Mouse (Mus musculus) embryo, embryonic 10.5 days (tissue): ENCODE data around the gene Tas2r125.
"Not testable (repeated sequence)": the region's sequence is repeated elsewhere in the genome, so short reads cannot be mapped to it uniquely, and the experiment has no call there.

Experiments
- DNase-seq: peaks from one replicate; pipeline ENCODE4 v3.0.0-alpha.2; 2015; ENCODE audit warnings: low spot score

Gene Tas2r125

DNA sequence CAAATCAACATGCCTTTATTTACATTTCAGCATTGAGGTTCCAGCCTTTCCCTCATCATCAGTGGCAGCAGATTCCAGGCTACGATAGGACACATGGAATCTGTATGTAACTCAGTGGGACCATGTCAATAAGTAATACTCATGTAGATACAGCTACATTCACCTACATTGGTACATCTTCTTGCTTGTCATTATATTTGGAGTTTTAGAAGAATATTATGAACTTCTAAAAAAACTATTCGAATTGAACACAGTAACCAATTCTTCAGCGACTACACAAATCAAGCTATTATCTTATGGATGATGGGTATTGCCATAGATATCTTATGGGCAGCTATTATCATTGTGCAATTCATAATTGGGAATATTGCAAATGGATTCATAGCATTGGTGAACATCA is at the start of gene Tas2r125:
TSS of gene Tas2r125 (plus strand) at position 301 of the 400 bp plus-strand sequence.
- no peak for DNase-seq

GRCm38 (mm10) chr6:132867708-132868107 is 41.7 kb upstream of the Tas2r125 start, which contains the start of gene Tas2r110:
Tas2r110 (plus strand) TSS chr6:132868008.
- no peak for DNase-seq

DNA sequence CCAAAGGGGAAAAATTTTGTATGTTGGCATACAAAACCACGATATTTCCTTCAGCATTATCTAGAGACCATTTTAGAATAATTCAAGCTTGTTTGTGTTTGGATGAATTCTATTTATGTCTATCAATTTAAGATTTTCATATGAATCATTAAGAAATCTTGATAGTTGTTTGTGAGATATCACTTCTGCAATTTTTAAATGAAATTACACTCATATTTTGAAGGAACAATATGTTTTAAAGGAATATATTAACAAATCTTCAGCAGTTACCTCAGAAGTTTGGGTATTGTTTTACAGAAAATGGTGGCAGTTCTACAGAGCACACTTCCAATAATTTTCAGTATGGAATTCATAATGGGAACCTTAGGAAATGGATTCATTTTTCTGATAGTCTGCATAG is 16.7 kb upstream of the Tas2r125 start, which contains the start of gene Tas2r113:
TSS of gene Tas2r113 (plus strand) at position 301 of the 400 bp plus-strand sequence.
- no peak for DNase-seq

DNA sequence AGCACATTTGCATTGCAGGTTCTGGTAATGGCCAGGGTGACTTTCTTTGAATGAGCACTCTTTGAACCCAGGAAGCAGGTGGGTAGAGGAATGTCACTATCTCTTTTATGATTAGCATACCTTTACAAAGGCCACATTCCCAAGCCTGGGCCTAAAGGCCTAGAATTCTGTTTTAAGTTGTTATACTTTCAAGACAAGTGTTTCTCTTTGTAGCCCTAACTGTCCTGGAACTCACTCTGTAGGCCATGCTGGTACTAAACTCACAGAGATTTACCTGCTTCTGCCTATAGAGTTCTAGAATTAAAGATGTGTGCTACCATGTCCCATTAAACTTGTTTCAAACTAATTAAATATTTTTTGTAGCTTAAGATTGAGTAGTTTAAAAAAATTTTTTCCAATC is 31.9 kb downstream of the Tas2r125 start:
- not testable (repeated sequence) for DNase-seq

DNA sequence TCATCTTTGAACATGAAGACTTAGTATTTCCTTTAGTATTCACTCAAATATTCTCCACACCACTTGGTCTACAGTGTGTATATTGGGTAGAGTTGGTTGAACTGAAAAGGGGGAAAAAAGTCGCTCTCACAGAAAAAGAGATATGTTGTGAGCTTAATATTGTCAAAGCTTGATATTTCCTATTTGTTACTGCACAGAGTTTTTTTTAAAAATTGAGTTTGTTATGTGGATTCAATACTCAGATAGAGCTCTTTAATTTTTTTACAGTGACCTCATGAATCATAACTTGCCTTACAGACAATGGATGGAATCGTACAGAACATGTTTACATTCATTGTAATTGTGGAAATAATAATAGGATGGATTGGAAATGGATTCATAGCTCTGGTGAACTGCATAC is 41.4 kb downstream of the Tas2r125 start, which contains the start of gene Tas2r129:
TSS of gene Tas2r129 (plus strand) at position 301 of the 400 bp plus-strand sequence.
- DNase-seq: no peak

DNA sequence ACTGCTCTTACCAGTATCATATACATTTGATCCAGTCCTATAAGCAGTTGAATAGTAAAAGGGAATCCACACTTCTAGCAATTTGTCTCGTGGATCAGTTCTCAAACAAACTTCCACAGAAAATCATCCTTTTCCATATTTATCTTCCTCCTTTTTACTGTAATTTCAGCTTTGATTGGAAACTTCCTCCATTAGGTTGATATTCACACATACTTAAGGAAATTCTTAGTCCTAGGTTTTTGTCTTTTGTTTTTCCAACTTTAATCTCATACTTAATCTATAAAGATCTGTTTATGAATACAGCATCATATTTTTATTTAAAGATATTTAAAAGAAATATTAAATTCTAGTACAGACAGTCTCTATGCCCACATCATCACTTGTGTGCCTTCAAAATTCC is 48.4 kb downstream of the Tas2r125 start, which contains the start of gene Tas2r131:
TSS of gene Tas2r131 (minus strand) at position 101 of the 400 bp plus-strand sequence.
- DNase-seq: no peak
